Mouse (Mus musculus) monocyte, adult 2 months (primary cell): Measurements from ENCODE around the gene A1cf.

ENCODE experiments used
- DNase-seq, 2 experiments: peaks; one replicate each; pipeline ENCODE4 v3.0.0; 2022; ENCODE audit warnings: low spot score in 2 of 2, low read depth in 1 of 2

A1cf gene

DNA sequence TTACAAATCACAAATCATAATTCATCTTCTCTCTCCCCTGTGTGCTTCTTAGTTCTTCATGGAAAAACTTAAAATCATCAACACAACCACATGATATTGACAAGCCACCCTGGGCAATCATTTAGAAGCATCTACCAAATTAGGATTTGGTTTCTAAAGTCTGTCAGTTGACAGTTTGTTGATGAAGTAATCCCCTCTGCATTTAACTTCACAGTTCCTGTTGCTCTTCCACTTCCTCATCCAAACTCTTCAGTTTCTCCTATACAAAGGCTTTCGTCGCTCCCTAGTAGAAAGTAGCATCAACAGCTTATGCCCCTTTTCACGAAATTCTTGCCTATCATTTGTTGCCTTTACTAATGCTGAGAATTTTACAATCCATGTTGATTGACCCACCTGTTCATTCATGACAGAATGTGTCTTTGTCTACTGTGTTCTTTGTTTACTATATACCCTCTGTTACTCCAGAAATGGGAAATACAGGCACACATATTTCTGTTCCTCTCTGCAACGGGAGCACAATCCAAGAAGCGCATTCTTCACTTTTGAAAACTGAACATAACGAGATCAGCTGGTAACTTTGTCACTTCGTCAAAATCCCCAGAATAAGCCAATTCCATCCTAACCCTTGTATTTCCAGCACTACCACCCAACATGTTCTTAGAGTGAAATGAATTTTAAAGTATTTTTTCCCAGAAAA, 82.4 kb downstream of the A1cf start:
- DNase-seq, result no peak

GRCm38 (mm10) chr19:31953799-31954198, 85.2 kb downstream of the A1cf start:
- DNase-seq, result no peak

- no peak for DNase-seq
Measured at GRCm38 (mm10) chr19:31954267-31954666, 85.7 kb downstream of the A1cf start.

- DNase-seq, result no peak
Measured at GRCm38 (mm10) chr19:31954696-31955095, 86.1 kb downstream of the A1cf start.

DNA sequence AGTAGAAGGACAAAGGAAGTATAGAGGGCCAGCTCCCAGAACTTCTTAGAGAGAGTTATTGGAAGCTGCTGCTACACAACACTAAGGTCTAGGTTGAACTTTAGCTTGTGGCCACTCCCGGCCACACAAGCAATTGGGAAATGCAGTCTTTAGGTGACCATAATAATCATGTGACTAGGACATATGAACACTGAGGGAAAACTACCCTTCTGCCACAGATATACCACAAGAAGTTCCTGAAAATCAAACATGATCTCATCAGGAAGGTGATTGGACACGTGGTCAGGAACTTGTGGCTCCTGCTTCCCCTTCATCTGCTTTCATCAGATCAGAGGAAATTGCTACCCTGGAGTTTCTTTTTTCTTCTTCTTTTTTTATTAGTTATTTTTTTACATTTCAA, 87.8 kb downstream of the A1cf start:
- no peak for DNase-seq

GRCm38 (mm10) chr19:31960434-31960833, 91.9 kb downstream of the A1cf start:
- DNase-seq, result no peak

GRCm38 (mm10) chr19:31963147-31963546, 94.6 kb downstream of the A1cf start:
- no peak for DNase-seq

GRCm38 (mm10) chr19:31967933-31968532, 99.5 kb downstream of the A1cf start:
- no peak for DNase-seq

GRCm38 (mm10) chr19:31971405-31971804, 102.8 kb downstream of the A1cf start:
- DNase-seq, result no peak

- peak; percentile 41 to 53 for DNase-seq
Measured at GRCm38 (mm10) chr19:31971998-31972397, 103.4 kb downstream of the A1cf start.

GRCm38 (mm10) chr19:31975882-31976281, 107.3 kb downstream of the A1cf start:
- no peak for DNase-seq

DNA sequence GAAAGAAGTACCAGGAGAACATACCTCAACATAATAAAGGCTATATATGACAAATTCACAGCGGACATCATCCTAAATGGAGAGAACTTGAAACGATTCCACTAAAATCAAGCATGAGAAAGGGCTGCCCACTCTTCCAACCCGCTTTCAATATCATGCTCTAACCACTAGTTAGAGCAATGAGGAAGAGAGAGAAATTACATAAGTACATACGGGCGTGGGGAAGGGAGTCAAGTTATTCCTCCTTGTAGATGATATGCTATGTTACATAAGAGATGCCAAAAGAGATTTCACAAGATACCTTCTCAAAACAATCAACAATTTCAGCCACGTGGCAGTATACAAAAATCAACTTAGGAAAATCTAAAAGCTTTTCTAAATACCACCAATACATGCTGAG, 122.5 kb downstream of the A1cf start:
- DNase-seq, result no peak

- DNase-seq, result no peak
Measured at GRCm38 (mm10) chr19:31996916-31997315, 128.4 kb downstream of the A1cf start.
